Mouse (Mus musculus) left cerebral cortex, postnatal 25 days (tissue): Measurements from ENCODE around the gene Fndc9. TPM values are rescaled to one million over a fixed set of nuclear protein-coding genes. Genes with fewer than 3 reads are reported as not detected.

ENCODE experiments used
- DNase-seq, 2 experiments: peaks; one replicate each; pipeline ENCODE4 v3.0.0; 2022; ENCODE audit warnings: low spot score in 2 of 2, mixed read lengths in 1 of 2
- intact Hi-C: fragments of 180-260 bp; cut with DNase I; formaldehyde crosslinking; loops from one replicate; pipeline ENCODE4 v1.15.1; 2025
- total RNA-seq, 2 experiments: library from RNA; stranded (reverse); gene quantifications; 2 replicates each; pipeline ENCODE4 v1.2.3; 2021

Gene Fndc9
- total RNA-seq, 2 experiments from 2014 or later, result 5.6 to 6.1 TPM

DNA sequence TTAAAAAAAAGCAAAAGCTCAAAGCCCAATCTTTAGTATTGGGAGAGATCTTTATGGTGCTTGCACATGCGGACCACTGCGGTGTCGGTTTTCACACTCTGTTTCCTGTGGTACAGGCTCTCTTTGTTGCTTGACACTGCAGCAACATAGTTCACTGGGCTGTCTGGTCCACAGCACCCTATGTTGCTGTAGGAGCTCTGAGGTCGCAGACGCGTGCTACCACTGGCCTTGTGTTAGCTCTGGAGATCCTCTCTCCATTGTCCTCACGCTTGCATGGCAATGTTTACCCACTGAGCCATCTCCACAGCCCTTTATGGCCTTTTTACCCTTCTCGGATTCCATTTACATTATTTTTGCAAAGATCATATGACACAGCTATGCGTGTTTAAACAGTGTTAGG, 34.1 kb downstream of the Fndc9 start:
- intact Hi-C loops, result loop anchor here (1.0 kb wide), 1 partner anchor 162 kb away; no protein-coding TSS in a partner anchor
- DNase-seq, result no peak

DNA sequence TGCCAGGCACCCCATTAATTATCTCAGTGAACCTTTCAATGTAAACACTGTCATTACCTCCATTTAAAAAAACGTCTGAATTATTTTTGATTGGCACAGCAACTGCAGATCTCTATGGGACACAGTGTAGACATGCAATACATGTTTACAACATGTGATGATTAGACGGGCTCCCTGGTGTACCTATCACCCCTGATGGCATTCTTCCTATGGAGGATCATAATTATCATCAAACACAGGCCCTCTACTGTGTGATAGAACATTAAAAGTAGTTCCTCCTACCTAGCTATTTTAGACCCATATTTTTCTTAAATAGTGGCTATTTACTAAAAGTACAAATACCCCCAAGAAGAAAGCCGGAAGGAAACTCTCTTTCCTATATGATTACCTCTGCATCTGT, 34.6 kb downstream of the Fndc9 start:
- intact Hi-C loops, result loop anchor here (1.0 to 10.0 kb wide), 2 partner anchors 161 to 365 kb away; no protein-coding TSS in a partner anchor
- DNase-seq, result no peak

DNA sequence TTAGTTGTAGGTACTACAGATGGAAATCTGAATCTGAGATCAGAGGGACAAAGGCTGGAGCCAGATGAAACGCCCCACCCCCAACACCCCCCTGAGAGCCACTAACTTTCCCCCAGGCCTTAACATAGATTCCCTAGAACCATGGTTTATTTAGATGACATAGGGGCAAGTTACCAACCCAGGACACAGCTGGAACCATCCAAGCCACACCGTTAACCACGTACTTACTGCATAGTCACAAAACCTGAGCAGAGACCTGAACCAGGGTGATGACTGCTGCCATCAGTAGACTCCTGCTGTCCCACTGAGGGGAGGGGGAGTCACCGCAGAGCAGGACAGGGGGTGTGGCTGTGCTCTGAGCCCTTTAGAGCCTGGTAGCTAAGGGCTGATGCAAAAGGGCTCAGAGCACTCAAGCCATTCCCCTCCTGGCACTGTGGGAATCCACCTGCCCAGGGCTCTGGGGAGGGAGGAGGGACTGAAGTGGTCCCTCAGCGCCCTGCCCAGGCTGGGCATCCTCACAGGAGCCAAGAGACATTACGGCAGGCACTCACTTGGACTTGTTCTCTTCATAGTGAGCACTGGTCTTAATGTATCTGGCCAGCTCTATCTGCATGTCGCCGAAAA, 36.8 kb downstream of the Fndc9 start:
- no peak for DNase-seq
- intact Hi-C loops, result loop anchor here (10.0 kb wide), 1 partner anchor 363 kb away; no protein-coding TSS in a partner anchor

DNA sequence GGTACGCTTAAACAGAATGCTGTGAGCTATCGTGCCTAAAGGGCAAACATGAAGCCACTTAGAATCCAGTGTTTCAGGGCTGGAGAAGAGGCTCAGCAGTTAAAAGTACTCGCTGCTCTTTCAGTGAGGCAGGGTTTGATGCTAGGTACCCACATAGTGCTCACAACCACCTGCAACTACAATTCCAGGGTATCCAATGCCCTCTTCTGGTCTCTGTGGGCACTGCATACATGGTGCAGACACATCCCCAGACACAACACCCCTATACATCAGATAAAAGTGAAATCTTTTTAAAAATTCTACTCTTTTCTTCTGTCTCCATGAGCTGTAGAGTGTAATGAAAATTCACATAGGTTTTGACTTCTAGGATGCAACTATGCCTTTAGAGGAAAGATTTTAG, 38.6 kb downstream of the Fndc9 start:
- DNase-seq, result no peak
- intact Hi-C loops, result loop anchor here (10.0 kb wide), 1 partner anchor 361 kb away; no protein-coding TSS in a partner anchor

DNA sequence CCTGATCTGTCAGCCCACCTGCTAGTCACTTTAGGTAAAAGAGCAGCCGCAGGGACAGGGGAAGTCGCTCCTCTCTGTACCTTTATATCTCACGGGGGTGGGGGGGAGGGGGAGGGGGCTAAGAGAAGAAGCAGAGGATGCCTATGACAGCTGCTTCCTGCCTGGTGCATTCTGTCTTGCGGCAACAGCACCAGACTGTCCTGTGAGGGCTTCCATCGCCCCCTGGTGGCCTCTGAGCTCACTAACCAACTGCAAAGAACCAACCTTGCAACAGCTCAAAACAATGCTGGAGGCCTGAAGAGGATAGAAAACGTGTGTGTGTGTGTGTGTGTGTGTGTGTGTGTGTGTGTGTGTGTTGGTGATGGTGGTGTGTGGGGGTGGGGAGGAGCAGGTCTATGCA, 40.0 kb downstream of the Fndc9 start:
- intact Hi-C loops, result loop anchor here (10.0 kb wide), 1 partner anchor 359 kb away; no protein-coding TSS in a partner anchor
- peak; percentile 82 to 84 for DNase-seq

DNA sequence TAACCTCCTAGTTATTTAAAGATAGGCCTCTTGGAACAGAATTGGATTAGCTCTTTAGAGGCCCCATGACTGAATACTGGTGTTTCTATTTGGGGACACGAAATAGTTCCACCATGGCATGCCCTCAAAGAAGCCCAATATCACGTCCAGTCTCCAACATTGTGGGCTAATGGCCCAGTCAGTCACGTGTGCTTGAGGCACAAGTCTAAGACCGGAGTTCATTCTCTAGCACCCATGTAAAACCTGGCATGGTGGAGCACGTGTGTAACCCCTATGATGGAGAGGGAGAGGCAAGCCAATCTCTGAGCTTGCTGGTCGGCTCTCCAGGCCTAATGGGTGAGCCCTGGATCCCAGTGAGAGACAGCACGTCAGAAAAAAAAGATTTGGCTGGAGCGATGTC, 40.8 kb downstream of the Fndc9 start:
- intact Hi-C loops, result loop anchor here (10.0 kb wide), 1 partner anchor 359 kb away; no protein-coding TSS in a partner anchor
- no peak for DNase-seq

DNA sequence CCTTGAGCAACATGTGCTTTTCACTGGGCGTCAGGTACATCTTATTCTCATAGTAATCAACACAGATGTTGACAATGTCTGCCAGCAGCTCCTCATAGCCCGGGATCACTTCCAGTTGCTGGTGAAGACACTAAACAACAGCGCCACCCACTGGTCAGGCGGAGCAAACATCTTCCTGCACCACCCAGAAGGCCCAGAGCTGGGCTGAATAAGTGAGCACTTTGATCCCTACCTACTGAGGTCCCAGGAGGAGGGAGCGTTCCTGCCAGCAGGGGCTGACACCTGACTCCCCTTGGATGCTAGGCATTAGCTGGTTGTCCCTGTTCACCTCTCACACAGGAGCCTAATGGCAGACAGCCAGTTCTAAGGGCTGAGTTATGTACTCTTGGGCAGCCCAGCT, 41.4 kb downstream of the Fndc9 start:
- intact Hi-C loops, result loop anchor here (10.0 kb wide), 1 partner anchor 358 kb away; no protein-coding TSS in a partner anchor
- peak in 1 of 2 experiments; percentile 42 for DNase-seq

DNA sequence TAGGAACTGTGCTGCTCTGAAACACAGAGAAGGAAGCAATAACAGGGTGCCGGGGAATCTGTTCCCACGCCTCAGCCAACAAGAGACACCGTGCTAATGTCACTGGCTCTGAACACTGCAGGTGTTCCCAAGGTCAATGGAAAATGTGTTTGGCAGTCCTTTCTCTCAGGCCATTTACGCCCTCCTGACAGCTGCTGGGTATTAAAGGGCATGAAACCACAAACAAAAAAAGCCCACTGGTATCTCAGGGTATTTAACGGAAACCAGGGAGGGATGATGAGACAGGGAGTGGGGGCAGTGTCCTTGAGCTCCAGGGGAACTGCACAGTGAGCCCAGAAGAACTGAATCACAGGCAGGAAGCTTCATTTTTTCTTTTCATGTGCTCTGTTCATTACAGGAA, 42.8 kb downstream of the Fndc9 start:
- intact Hi-C loops, result loop anchor here (10.0 kb wide), 1 partner anchor 357 kb away; no protein-coding TSS in a partner anchor
- DNase-seq, result no peak

DNA sequence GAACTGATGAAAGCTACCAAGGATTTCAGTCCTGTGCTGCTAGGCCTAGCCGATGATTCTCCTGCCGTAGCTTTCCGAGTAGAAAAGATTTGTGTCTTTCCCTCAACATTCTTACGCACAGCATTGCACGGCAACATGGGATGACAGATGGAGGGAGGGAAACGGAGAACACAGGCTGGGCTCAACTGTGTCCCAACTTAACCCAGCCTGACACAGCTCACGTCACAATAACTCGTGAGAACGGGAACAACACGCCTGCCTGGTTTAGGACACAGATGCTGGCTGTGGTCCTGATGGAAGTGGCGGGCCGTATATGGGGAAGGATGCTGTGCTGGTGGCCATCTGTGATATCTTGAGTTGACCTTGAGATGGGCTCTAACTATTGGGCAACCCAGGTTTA, 43.4 kb downstream of the Fndc9 start:
- intact Hi-C loops, result loop anchor here (10.0 kb wide), 1 partner anchor 356 kb away; no protein-coding TSS in a partner anchor
- peak in 1 of 2 experiments; percentile 31 for DNase-seq

DNA sequence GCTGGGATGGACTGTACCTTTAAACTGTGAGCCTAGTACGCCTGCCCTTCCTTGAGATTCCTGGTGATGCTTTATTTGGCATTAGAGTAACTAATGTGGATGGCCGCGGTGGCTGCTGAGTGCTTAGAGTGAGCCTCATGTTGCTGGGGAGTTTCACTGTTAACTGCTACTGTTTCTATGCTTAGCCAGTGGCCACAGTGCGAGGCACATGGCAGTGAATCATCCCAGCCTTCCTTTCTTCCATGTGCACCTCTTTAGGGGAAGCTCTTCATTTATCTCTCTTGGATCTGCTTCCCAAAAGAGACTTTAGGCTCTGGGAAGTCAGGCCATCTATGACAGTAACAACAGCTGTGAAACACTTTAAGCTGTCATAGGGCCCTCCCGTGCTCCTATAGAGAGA, 47.3 kb downstream of the Fndc9 start:
- DNase-seq, result peak in 1 of 2 experiments; percentile 66
- intact Hi-C loops, result loop anchor here (2.0 kb wide), 1 partner anchor 18 kb away; no protein-coding TSS in a partner anchor

DNA sequence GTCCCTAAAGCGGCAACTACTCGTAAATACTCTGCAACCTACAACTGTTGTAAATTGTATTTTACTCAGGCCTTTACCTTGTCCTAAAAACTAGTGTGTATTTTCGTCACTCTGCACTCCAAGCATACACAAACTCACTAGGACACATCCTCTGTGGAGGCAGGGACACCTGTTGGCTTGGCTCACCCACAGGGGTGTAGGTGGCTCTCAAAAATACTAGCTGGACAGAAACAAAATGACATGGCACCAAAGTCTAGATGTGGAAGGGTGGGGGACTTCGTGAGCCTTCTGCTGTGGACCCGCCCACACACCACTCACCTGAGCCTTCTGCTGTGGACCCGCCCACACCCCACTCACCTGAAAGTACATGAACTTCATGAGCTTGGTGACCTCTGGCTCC, 48.5 kb downstream of the Fndc9 start:
- DNase-seq, result peak in 1 of 2 experiments; percentile 85

DNA sequence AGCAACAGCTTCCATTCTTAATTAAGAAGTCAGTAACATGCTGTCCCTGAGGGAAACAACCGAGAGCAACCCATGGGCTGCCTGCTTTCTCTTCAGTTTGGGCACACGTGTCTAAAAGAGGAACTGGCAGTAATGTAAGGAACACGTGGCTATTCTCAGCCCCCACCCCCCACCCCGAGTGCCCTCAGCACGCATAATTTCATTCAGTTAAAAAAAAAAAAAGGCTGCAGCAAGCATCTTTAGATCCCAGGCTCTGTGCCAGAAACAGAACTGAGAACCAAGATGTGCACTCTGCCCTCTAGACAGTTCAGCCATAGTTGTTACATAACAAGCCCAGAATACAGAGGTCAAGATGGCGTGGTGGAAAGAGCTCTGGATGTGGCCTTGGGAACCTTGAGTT, 51.5 kb downstream of the Fndc9 start:
- intact Hi-C loops, result no loop called here
- no peak for DNase-seq

More for the DNA sequence above, 48.5 kb downstream of the Fndc9 start:
- intact Hi-C loops, result loop anchor here (2.0 kb wide), 1 partner anchor 17 kb away; no protein-coding TSS in a partner anchor

DNA sequence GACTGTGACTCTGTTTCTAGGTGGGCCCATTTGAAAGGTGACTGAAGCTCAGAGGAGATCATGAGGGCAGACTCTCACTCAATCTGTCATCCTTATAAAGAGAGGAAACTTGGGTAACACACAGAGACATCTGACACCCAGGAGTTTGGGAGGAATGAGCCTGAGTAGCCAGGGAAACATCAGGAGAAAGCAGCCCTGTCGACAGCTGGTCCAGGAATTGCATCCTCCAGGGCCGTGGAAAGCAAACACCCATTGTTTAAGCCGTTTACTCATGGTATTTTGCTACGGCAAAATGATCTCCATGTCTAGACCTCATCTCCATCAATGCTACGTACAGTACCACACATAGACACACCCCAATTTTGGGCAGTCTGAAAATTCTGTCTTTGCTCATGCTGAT, 52.8 kb downstream of the Fndc9 start:
- intact Hi-C loops, result no loop called here
- DNase-seq, result no peak

DNA sequence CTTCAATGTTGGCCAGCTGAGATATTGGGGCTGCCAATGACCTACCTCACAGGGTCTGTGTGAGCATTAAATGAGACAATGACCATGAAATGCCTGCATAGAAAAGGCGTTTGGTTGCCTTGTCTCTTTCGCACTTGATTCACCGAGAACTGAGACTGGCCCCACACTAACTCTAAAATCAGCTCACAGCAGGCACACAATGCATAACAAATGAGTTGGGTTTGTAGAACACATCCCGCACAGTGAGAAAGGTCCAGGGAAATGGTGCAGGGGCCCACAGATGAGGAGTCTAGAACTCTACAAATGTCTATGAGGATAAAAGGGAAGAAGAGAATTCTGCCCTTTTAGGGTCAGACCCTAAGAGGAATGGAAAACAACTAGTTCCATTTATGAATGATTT, 53.7 kb downstream of the Fndc9 start:
- DNase-seq, result no peak
- intact Hi-C loops, result no loop called here

Other genes starting within 250 kb of the Fndc9 start
- 1 to 10 TPM; 1.2 to 2.8 TPM for gene Gm12166, start 183.2 kb upstream of the Fndc9 start, total RNA-seq
- 10 to 100 TPM; 23.6 to 26.8 TPM for gene Adam19, start 179.5 kb upstream of the Fndc9 start, total RNA-seq
- 1 to 10 TPM; 1.6 to 1.9 TPM for gene Nipal4, start 69.0 kb upstream of the Fndc9 start, total RNA-seq
- 100 to 1,000 TPM; 510 to 532 TPM for gene Cyfip2, start 77.3 kb downstream of the Fndc9 start, total RNA-seq
- gene Itk, start 154.0 kb downstream of the Fndc9 start, total RNA-seq, result under 1 TPM; 0.28 to 0.32 TPM
- gene Fam71b, start 161.0 kb downstream of the Fndc9 start, total RNA-seq, result not detected
- 10 to 100 TPM; 30.9 to 32.5 TPM for gene Med7, start 201.4 kb downstream of the Fndc9 start, total RNA-seq
- 1 to 10 TPM; 2.0 to 2.2 TPM for gene Havcr2, start 219.4 kb downstream of the Fndc9 start, total RNA-seq